Mouse (Mus musculus): ENCODE data around the gene Nr1i3.

DNA sequence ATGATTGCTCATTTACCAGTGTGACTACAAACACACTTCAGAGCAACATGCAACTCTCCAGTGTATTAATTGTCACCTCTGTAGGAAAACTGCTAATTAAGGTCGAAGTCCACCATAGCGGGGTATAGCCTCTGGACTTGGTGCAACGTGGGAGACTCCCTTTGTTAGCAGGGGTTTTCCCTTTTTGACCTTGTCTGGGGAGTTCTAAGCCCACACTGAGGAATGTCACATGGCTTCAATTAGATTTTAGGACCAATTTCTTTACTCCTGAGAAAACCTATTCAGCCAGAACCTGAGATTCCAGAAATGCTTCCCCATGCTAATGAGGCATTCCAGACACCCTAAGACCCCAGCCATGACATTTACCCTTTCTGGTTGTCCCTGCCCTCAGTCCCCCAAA lies 16.4 kb downstream of the Nr1i3 start:
- TF ChIP-seq POLR2A (IDR thresholded peaks at IDR 0.05; ENCODE audit: low read depth, low read length) = no peak
- no peak for TF ChIP-seq CTCF (IDR thresholded peaks at IDR 0.05; ENCODE audit: extremely low read depth, insufficient read depth, insufficient read length, insufficient replicate concordance)
